Mouse (Mus musculus) frontal cortex, postnatal 14 days (tissue): ENCODE measurements around the gene Exosc2.
A peak's percentile ranks its signal among the peaks of the same experiment; 100 is the strongest.

Experiments
- DNase-seq, 2 experiments: peaks; one replicate each; pipeline ENCODE4 v3.0.0; 2022; ENCODE audit warnings: low spot score in 2 of 2

The Exosc2 gene

DNA sequence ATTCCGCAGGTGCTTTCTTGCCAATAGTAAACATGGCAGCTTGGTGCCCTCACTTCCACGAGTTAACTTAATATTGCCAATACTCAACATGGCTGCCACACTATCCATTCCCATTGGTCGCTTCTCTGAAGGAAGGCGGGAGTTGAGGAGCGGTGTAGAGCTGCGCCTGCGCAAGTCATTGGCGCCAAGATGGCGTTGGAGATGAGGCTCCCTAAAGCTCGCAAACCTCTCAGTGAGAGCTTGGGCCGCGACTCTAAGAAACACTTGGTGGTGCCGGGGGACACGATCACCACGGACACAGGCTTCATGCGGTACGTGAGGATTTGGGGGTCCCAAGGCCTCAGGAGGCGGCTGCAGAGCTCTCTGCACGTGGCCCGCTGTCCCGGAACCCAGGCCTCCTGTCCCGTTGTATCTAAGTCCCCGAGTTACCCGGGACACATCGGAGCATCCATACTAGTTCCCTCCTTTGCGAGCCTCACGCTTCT is at the start of gene Exosc2:
Gene Exosc2 (plus strand): TSS at position 165 of the 485 bp plus-strand sequence.
- DNase-seq = peak; percentile 86 to 89

DNA sequence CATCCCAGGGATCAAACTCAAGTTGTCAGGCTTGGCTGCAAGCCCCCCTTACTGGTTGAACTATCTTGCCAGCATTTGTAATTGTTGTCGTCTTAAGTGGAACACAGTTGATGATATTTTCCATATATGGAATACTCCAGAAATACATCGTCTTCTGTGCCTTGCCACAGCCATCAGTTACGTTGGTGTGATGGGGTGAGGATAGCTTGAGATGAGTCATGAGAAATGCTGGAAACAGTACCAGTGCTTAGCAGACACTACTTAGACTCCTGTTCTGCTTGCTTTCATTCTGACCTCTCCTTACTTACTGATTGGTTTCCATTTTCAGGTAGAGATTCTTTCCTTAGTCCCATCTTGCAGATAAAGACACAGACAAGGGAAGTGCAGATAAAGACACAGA is 37.0 kb upstream of the Exosc2 start:
- no peak for DNase-seq

DNA sequence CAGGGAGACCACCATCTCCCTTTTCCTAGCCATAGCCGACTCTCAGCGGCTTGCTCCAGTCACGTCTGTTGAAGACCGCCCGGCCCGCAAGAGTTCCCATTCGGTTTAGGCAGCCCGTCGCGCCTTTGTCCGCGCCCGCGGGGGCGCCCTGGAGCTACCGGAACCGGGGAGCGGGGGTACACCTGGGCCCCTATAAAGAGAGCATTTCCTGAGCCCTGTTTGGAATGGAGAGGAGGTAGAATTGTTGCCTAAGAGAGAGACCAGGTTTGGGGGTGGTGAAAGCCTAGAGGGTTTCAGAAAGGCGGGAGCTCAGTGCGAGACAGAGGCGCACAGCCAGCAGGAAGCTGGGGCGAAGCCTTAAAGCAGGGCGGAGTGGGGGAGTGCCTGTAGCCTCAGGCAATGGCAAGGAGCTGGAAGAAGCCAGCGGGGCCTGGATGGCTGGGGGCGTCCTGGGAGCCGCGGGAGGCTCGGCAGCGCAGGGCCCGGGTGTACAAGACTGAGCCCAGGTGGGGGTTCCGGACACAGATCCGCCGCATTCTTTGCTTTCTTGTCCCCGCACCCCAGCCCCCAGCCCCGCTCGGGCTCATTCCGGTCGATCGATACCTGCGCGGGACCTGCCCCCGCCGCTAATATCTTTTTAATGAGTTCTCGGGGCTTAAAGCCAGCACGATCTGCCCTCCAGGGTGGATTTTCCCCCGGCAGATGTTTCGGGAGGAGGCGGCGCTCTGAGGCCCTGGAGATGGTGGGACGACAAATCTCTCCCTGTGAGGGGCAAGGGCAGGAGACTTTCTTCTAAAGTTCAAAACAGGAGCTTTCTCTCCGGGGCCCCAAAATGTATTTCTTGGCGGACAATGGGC is 35.0 kb upstream of the Exosc2 start:
- DNase-seq = no peak

DNA sequence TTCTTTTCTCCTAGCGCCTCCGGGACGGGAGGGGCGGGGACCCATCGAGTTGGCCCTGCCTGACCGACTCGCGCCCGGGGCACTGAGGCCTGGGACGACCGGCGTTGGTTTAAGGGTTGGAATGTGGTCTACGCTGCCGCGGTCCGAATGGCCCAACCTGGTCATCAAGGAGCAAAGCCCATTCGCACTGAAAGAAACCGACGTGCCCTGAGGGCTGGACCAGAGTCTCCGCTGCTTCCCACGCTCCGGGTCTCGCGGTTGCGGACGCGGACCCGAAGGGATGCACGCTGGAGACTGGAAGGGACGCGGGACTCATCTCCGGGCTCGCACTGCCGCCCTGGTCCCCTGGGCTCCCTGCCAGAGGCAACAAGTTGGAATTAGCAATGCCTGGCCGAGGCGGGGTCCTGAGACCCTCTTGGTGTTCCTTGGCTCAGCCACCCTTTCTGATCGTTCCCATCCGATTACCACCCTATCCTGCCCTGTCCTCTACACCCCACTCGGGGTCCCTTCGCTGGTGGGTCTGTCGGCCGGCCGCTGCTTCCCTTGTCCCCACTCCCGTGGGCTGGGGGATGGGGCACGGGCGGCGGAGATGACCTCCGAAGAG is 34.3 kb upstream of the Exosc2 start:
- no peak for DNase-seq

DNA sequence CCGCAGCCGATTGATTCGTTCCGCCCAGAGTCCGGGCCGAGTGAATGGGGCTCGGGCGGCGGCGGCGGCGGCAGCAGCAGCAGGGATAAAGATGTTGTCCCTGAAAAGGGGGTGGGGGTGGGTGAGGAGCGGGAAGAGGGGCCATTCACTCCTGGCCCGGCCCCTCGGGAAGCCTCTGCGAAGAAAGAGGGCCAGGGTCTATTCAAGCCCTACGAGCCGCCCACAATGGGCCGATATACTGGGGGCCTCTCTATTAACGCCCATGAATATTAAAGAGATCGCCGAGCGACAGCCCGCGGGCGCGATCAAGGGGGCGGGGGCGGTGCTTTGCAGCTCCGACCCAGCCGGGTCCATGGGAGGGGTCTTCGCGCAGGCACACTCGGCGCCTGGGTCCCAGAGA is 33.8 kb upstream of the Exosc2 start:
- DNase-seq = no peak

DNA sequence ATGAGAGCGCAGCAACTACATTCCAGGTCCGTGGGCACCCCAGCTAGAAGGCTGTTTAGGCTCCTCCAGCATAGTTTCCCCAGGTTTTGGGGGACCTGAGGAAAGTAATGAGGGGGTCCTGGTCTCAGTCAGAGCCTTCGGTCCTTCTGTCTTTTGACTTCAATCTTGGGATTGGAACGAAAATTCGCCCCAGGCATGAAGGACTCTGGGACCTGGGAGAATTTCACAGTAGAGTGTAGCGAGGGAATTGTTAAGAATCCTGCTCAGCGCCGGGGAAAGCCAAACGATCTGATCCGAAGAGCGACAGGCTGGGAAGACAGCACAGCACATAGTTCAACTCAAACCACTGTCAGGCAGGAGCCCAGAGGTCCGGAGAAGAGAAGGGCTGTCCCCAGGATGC is 33.2 kb upstream of the Exosc2 start:
- DNase-seq = no peak

DNA sequence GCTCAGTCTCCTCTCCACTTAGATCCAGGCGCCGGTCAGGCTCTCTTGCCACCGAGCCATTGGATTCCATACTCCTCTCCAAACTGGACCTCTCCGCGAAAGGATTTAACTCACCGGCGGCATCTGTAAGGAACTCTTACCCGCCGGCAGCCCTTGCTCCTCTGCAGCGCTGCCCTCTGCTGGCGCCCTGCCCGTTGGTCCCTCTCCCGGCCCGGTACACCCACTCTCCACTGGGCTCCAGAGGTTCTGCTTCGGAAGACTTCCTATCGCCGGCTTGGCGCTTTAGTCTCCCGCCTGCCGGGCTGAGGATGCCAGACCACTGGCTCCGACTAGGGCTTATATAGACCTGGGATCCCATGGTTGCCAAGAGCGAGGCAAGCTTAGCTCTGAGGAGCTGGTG is 32.7 kb upstream of the Exosc2 start:
- DNase-seq = no peak

DNA sequence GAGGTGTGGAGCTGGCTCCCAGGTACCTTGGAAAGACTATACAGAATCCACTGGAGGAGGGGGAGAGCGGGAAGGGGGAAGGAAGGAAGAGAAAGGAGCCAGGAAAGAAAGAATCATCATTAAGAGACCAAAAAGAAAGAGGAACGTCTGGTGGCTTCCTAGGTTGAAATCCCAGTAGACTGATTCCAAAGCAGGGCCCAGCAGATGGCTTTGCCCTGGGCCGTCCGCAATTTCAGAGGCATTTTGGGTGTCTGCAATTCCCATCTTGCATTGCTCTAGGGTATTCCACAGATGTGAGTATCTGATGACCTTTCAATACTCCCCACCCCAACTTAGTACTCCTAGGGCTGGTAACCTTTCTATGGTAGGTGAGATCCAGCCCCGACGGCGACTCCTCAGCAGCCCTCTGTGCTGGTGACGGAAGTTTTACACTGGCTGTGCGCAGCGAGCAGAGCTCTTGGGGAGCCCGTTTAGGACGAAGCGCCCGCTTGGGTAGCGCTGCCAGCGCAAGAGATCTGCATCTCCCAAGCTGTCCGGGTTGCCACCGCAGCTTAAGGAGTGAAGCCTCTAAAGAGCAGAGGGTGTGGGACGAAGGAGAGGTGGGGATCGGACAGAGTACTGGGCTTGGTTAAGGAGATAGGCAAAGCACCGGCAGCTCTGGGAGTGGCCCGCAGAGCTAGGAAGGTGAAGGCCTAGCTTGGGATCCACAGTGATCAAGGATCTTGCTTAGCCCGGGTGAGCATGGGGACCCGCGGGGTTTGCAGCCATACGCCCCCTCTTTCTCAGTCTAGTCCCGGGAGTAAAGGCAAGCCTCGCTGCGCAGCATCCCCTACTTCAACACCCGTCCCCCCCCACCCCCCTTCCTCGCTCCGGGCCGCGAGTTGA is 31.7 kb upstream of the Exosc2 start:
- DNase-seq = no peak

DNA sequence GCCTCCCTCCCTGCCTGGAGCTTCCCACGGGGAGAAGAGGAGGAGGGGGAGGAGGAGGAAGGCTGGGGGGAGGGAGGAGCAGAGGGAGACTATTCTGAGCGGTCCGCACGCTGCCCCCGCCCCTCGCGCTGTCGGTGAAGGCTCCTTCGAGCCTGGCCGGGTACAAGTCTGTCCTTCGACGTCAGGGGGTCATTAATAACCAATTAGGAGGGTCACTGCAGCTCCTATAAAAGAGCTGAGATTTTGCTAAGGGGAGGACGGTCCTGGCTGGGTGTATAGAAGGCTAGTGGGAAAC is 31.1 kb upstream of the Exosc2 start:
- DNase-seq = no peak

DNA sequence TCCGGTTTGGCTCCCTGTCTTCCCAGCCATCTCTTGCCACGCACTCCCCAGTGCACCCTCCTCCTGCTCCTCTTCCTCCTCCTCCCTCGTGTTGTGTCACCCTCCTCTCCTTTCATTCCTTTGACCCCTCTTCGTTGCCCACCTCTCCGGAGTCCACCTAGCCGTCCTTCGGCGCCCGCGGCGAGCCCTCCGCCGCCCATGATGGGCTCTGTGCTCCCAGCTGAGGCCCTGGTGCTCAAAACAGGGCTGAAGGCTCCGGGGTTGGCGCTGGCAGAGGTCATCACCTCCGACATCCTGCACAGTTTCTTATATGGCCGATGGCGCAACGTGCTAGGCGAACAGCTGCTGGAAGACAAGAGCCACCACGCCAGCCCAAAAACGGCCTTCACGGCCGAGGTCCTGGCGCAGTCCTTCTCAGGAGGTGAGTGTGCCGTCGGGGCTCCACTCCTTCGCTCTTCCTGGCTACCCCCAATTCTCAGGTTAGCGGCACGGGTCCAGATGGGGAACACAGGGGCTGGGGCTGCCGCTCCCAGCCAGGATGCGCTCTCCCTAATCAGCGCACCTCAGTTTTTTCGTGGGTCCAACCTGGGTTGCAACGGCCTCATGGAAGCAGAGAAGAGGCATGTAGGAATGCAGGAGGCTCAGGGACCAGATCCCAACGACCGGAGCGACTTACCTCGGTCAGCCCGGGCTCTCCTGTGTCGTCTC is 30.5 kb upstream of the Exosc2 start, which contains the start of gene Prdm12:
Gene Prdm12 (plus strand): TSS at position 137 of the 708 bp plus-strand sequence.
- DNase-seq = no peak

DNA sequence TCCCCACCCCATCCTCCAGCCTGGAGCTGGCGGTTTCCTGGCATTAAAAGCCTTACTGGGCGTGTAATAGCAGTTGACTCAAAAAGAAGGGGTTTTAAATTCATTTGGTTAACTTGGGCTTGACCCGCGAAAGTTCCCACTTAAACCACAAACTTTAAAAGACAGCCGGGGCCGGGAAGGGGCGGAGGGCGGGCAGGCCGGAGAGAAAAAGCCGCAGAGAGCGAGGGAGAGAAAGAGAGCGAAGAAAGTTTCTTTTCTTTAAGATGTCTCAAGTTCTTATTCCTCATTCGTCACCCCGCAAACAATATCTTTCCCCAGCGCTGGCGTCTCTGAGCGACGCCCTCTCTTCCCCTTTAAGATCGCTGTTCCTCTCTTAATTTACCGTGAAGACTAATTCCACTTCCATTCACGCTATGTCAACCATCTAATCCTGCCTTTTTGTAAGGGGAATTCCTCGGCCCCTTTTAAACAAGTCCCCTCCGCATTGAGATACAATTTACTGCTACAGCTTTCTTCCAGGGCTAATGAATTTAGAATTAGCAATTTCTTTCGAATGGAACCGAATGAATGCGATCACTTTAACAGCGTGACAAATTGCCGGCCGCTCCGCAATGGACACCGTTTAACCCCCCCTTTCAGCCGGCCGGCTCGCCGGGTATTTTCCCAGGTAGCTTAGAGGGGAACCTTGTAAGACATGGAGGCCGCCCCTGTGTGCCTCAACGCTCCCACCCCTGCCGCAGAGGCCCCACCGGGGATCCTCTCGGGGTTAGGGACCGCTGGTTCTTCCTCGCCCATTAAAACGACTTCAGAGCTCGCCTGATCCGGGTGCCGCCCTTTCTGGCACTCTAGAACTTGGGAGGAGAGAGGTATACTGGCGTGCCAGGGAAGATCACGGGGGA is 29.7 kb upstream of the Exosc2 start:
- no peak for DNase-seq

DNA sequence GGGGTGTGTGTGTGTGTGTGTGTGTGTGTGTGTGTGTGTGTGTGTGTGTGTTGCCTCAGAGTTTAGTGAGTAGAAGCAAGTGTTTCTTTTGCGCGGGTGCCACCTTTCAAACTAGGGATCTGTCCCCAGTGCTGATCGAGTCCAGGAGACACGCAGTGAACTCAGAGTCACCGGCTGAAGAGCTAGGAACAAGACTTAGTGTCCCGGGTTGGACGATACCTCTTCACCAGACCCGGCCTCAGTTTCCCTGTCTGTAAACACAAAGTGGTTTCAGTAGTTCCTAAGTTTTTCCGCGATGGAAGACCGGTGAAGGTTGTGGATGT is 29.0 kb upstream of the Exosc2 start:
- DNase-seq = no peak

DNA sequence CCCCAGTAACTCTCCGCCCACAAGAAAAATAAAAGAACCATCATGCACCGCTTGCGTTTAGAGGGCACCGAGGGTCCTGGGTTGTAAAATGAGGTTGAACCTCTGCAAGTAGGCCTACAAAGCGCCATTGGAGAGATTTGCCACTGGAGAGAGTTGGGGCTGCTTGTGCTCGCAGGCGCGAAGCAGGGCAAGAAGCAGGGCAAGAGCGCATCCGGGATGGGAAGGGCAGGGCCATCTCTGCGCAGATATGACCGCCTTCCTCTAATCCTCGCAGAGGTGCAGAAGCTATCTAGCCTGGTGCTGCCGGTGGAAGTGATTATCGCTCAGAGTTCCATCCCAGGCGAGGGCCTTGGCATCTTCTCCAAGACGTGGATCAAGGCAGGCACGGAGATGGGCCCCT is 28.6 kb upstream of the Exosc2 start:
- DNase-seq = no peak

DNA sequence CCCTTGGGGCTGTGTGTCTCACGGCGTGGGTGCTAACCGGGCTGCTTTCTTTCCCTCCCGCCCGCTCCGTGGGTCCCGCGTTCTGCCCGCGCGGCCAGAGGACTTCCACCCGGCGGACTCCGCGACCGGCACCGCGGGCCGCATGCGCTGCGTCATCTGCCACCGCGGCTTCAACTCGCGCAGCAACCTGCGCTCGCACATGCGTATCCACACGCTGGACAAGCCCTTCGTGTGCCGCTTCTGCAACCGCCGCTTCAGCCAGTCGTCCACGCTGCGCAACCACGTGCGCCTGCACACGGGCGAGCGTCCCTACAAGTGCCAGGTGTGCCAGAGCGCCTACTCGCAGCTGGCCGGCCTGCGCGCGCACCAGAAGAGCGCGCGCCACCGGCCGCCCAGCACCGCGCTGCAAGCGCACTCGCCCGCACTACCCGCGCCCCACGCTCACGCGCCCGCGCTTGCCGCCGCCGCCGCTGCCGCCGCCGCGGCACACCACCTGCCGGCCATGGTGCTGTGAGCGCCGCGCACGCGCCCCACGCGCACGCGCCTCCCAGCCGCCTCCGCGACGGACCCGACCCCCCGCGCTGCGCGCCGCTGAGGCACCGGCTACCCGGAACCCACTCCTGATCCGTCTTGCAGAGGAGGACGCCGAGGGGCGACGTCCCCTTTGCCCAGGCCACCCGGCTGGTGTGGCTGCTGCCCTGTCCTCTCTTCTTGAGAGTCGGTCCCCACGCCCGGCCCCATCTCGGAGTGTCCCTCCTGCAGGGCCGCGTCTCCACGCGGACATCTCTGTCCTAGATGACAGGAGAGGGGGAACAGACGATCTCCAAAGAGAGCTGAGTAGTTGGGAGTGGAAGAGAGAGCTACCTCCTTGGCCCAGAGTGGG is 16.3 kb upstream of the Exosc2 start:
- peak; percentile 63 to 65 for DNase-seq

DNA sequence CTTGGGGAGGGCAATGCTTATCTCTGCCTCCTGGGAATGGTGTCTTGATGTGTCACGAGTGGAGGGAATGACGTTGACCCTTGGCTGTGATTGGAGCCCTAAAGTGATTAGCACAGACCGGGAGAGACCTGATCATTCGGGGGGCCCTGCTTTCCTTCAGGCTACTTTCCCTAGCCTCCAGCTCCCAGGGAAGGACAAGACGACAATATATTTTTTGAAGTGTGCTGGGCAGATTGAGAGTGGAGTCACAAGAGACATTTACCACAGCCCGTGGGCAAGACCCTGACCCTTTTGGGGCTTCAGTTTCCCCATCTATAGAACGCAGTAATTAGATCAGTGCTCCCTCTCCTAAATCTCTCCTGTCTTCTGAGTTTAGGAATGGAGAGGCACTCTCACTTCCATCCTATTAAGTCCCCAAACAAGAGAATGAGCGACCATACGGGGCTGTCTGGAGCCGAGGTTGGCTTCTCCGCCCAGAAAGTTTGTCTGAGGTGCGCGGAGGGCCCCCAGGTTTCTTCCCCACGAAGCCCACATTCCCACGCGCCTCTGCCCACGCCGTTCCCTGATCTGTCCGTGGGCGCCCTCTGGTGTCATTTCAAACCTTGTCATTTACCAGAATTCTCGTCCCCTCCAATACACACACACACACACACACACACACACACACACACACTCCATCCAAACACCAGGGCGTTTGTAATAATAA is 15.5 kb upstream of the Exosc2 start:
- peak in 1 of 2 experiments; percentile 56 for DNase-seq

DNA sequence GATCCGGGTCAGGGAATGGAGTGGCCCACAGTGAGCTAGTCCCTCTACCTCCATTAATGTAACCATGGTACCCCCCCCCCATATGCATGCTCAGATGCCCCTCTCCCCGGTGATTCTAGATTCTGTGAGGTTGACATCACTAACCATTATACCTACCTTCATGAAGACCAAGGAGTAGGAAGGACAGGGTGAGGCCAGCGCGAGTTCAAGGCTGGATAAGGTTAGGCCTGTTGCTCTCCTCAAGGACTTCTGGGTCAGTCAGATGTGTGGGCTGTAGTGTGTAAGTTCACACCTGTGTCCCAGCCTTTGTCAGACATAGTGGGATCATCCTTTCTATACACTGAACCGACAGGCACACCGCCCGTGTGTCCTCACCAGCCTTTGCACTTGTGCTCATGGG is 14.1 kb upstream of the Exosc2 start:
- no peak for DNase-seq

DNA sequence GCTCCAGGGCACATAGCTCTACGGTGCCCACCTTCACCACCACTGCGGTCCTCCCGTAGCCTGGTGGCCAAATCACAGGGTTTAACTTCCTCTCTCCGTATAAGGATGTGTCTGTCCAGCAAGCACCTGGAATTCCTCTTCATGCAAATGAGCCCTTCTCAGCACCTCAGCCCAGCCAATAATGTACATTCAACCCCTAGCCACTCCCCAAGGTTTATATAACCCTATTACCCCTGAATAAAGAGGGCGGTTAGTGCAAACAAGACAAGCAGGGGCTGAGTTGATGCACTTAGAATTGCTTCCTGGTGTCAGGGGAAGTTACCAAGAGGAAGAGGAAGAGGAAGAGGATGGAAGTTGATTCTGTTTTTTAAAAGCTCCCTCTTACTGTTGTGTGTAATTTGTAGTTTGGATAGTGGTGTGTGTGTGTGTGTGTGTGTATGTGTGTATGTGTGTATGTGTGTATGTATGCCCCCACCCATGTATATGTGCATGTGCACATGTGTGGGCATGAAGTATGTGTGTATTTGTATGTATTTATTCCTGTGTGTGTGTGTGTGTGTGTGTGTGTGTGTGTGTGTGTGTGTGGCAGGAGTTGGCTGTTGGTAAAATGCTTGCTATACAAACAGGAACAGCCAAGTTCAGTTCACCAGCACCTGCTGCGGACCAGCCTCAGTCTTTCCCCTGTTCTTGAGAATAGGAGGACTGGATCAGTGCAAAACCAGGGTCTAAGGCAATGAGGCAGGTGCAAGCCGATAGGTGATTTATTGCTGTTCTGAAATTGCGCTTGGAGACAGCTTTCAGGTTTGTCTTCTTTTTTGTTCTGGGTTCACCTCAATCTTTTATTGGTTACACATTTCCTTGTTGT is 7.3 kb upstream of the Exosc2 start:
- DNase-seq = no peak

DNA sequence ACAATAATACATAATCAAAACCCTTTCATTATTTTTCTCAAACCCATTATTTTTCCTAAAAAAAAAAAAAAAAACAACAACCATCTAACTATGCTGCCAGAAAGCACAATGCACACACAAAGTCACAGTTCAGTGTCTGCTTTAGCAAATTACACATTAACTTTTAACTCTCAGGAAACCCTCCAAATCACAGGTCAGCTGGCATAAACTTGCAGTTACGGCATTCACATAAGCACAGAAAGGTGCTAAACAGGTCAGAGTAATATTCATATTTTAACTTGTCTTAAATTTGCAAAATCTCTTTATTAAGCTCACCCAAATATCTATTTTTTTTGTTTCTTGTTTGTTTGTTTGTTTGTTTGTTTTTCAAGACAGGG is 6.7 kb upstream of the Exosc2 start:
- no peak for DNase-seq
